Mouse (Mus musculus) lung, embryonic 14.5 days (tissue): Measurements from ENCODE around the gene 2810004N23Rik. TPM values are rescaled to one million over a fixed set of nuclear protein-coding genes. Genes with fewer than 3 reads are reported as not detected.

Experiments
- ATAC-seq: fragments of 200-750 bp; cut with Nextera tagmentation; 2 replicates; pipeline ENCODE4 v1.8.0; 2017; ENCODE audit warnings: mild to moderate bottlenecking, moderate TSS enrichment, moderate library complexity; ENCODE audit not compliant: insufficient read depth
- DNase-seq: peaks from one replicate; pipeline ENCODE4 v3.0.0-alpha.2; 2015
- H3K27ac ChIP-seq: fragments of 300-500 bp; sonication (generic); 2 replicates; pipeline ENCODE4 v1.5.1; 2014; ENCODE audit warnings: low read depth, mild to moderate bottlenecking, moderate library complexity
- H3K27me3 ChIP-seq: fragments of 300-500 bp; sonication (generic); 2 replicates; pipeline ENCODE4 v1.6.1; 2014; ENCODE audit warnings: low read length, control low read depth; ENCODE audit not compliant: insufficient read depth
- H3K36me3 ChIP-seq: fragments of 300-500 bp; sonication (generic); 2 replicates; pipeline ENCODE4 v1.6.1; 2014; ENCODE audit warnings: control low read depth; ENCODE audit not compliant: insufficient read depth
- H3K4me1 ChIP-seq: fragments of 300-500 bp; sonication (generic); 2 replicates; pipeline ENCODE4 v1.6.1; 2014; ENCODE audit warnings: antibody characterized with exemption, control low read depth; ENCODE audit not compliant: insufficient read depth
- H3K4me2 ChIP-seq: fragments of 300-500 bp; sonication (generic); 2 replicates; pipeline ENCODE4 v1.6.1; 2014; ENCODE audit warnings: mild to moderate bottlenecking
- H3K4me3 ChIP-seq: fragments of 300-500 bp; sonication (generic); 2 replicates; pipeline ENCODE4 v1.5.1; 2014; ENCODE audit warnings: low read depth, low read length
- H3K9ac ChIP-seq: fragments of 300-500 bp; sonication (generic); 2 replicates; pipeline ENCODE4 v1.6.1; 2014
- H3K9me3 ChIP-seq: fragments of 300-500 bp; sonication (generic); 2 replicates; pipeline ENCODE4 v1.6.1; 2016; ENCODE audit warnings: low read depth, low read length, control low read depth
- CTCF ChIP-seq: IDR thresholded peaks from 2 replicates; pipeline ENCODE4 v1.5.1; 2016; ENCODE audit warnings: antibody characterized with exemption, low read depth
- WGBS: fragments of 180-500 bp; shearing (Covaris S2); extraction: QIAGEN DNeasy Blood & Tissue Kit; methylation state at CpG from one replicate; pipeline ENCODE4 v1.1.7; 2014; 5-methylcytosine and 5-hydroxymethylcytosine counted together
- polyA plus RNA-seq: library from polyadenylated mRNA; unstranded; fragments of >200 nt; fragmentation: Nextera tagmentation; extraction: Ambion mirVana; gene quantifications from 2 replicates; pipeline ENCODE4 v1.2.1, GENCODE M21; 2014

The 2810004N23Rik gene
- polyA plus RNA-seq, 1 experiment from 2014 or later, result 44.5 TPM

DNA sequence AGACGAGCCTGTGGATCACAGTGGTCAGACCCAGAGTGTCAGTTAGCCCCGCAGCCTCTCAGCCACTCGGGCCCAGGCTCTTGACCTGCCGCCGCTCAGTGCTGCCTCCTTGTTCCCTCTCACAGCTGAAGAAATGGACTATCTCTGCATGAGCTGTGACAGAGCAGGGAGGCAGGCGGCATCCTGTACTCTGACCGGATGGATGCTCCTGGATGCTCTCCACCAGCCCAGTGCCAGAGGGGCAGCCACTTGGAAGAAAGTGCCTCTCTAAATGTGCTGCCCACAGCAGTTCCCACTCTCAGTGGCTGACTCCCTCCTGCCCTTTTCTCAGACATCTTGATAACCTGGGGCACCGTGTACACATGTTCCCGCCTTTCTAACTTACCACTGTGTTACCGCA is 21.1 kb downstream of the 2810004N23Rik start:
- no peak overlapping the region for H3K4me3 ChIP-seq
- TF ChIP-seq CTCF, result no peak
- no peak overlapping the region for H3K27ac ChIP-seq
- ATAC-seq (no peak), DNase-seq (no peak)
- H3K9me3 ChIP-seq, result no peaks in the 10 kb centered on the region
- no peaks in the 10 kb centered on the region for H3K27me3 ChIP-seq
- WGBS, result 89% methylated on average over 10 of the region's 10 CpGs
- H3K36me3 ChIP-seq, result peaks cover 57% of the 10 kb centered on the region
- no peaks in the 10 kb centered on the region for H3K4me1 ChIP-seq
- no peak overlapping the region for H3K9ac ChIP-seq
- H3K4me2 ChIP-seq, result no peak overlapping the region

DNA sequence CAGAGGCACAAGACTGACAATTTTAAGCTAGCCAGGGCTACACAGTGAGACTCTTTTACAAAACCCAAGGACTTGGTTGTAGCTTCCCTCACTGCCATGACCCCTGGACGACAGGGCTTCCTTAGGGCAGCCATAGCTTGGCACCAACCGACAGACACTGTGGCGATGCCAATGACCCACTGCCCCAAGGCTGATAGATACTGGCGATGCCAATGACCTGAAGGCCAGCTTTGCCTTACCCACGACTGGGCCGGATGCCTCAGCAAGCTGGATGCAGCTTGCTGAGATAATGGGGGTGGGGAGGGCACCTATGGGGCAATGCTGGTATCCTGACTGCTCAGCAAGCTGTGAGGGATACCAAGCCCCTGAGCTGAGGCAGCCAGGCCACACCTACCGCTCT is 22.0 kb downstream of the 2810004N23Rik start:
- Histone ChIP-seq H3K4me2 (no peak overlapping the region), H3K9ac (no peak overlapping the region), H3K27me3 (no peaks in the 10 kb centered on the region), H3K27ac (no peak overlapping the region), H3K4me3 (no peak overlapping the region), H3K9me3 (no peaks in the 10 kb centered on the region), H3K36me3 (peaks cover 57% of the 10 kb centered on the region), H3K4me1 (no peaks in the 10 kb centered on the region)
- no peak for ATAC-seq
- DNase-seq, result no peak
- 92% methylated on average over 7 of the region's 7 CpGs for WGBS
- no peak for TF ChIP-seq CTCF

DNA sequence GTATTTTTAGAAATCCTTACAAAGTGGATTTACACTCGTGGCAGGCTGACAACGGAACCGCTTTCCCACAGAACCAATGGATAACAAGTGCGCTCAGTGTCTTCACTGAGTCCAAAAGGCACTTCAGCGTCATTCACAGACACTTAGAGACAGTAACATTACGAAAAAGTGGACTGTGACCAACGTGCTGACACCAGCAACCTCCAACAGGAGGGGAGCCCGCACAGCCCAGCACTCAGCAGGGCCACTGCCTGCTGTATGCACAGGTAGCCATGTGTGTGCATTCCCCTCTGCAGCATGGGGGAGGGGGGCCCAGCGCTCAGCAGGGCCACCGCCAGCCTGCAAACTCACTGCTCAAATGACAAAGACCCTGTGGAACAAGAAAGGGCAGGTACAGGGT is 23.5 kb downstream of the 2810004N23Rik start:
- DNase-seq, result no peak
- Histone ChIP-seq H3K27me3 (no peaks in the 10 kb centered on the region), H3K27ac (no peak overlapping the region), H3K9ac (no peak overlapping the region), H3K36me3 (peaks cover 50% of the 10 kb centered on the region), H3K4me1 (no peaks in the 10 kb centered on the region), H3K4me3 (no peak overlapping the region), H3K4me2 (no peak overlapping the region), H3K9me3 (no peaks in the 10 kb centered on the region)
- 91% methylated on average over 10 of the region's 10 CpGs for WGBS
- TF ChIP-seq CTCF, result no peak
- ATAC-seq, result no peak

DNA sequence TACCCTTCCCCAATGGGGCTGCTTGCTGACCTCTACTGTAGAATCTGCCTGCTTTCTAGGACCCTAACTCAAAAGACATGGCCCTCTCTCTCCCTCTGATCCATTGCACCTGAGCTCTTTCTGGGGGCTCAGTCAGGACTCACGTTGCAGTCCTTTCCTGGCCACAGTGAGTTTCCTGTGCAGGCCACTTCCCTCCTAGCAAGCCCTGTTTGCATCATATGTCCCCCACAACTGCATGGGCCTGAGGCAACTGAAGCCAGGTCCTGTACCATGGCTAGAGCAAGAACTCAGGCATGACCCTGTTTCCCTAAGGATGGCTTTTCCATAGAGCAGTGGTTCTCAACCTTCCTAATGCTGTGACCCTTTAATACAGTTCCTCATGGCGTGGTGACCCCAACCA is 25.0 kb downstream of the 2810004N23Rik start:
- 76% methylated on average over 2 of the region's 2 CpGs for WGBS
- Histone ChIP-seq H3K4me1 (no peaks in the 10 kb centered on the region), H3K4me2 (no peak overlapping the region), H3K4me3 (no peak overlapping the region), H3K9me3 (no peaks in the 10 kb centered on the region), H3K27ac (no peak overlapping the region), H3K27me3 (no peaks in the 10 kb centered on the region), H3K9ac (no peak overlapping the region), H3K36me3 (peaks cover 48% of the 10 kb centered on the region)
- no peak for DNase-seq
- TF ChIP-seq CTCF, result no peak
- ATAC-seq, result no peak

DNA sequence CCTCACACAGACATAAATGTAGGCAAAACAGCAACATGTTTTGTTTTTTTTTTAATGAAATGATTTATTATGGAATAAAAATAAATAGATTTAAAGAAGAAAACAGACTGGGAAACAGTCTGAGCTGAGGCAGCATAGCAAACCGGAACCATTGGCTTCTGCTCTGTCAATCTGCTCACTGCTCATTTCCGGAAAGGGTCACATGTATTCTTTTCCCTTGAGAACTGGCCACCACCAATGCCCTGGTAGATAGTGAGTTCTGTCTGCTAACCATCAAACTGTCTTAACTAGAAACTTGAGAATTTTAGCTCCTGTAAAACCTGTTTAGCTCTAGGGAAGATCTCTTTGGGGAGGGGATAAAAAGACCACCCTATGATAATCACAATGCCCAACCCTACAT is 26.0 kb downstream of the 2810004N23Rik start:
- H3K9ac ChIP-seq, result no peak overlapping the region
- H3K4me3 ChIP-seq, result no peak overlapping the region
- H3K27me3 ChIP-seq, result no peaks in the 10 kb centered on the region
- H3K27ac ChIP-seq, result no peak overlapping the region
- ATAC-seq (no peak), DNase-seq (no peak)
- peaks cover 45% of the 10 kb centered on the region for H3K36me3 ChIP-seq
- 84% methylated on average over 2 of the region's 2 CpGs for WGBS
- TF ChIP-seq CTCF, result no peak
- H3K4me2 ChIP-seq, result no peak overlapping the region
- H3K4me1 ChIP-seq, result no peaks in the 10 kb centered on the region
- H3K9me3 ChIP-seq, result no peaks in the 10 kb centered on the region

DNA sequence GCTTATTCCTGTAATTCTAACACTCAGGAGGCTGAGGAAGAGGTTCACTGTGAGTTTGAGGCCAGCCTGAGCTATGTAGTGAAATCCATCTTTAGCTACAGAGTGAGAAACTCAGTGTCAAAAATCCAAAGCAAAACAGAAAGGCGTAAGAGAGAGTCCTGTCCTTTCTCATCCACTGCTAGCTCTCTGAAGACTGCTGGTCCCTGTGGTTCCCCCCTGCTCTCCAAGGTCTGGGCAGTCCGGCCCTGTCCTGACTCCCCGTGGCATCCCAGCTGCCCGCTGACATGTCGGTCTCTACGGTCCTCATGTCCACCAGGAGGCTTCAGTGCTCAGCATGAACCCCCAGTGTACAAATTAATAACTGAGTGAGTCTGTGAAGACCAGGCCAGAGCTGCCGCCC is 26.6 kb downstream of the 2810004N23Rik start:
- H3K27me3 ChIP-seq, result no peaks in the 10 kb centered on the region
- no peak overlapping the region for H3K27ac ChIP-seq
- ATAC-seq (no peak), DNase-seq (no peak)
- TF ChIP-seq CTCF, result no peak
- no peaks in the 10 kb centered on the region for H3K4me1 ChIP-seq
- H3K36me3 ChIP-seq, result peaks cover 39% of the 10 kb centered on the region
- WGBS, result 83% methylated on average over 7 of the region's 7 CpGs
- H3K9ac ChIP-seq, result no peak overlapping the region
- H3K9me3 ChIP-seq, result no peaks in the 10 kb centered on the region
- no peak overlapping the region for H3K4me3 ChIP-seq
- no peak overlapping the region for H3K4me2 ChIP-seq

DNA sequence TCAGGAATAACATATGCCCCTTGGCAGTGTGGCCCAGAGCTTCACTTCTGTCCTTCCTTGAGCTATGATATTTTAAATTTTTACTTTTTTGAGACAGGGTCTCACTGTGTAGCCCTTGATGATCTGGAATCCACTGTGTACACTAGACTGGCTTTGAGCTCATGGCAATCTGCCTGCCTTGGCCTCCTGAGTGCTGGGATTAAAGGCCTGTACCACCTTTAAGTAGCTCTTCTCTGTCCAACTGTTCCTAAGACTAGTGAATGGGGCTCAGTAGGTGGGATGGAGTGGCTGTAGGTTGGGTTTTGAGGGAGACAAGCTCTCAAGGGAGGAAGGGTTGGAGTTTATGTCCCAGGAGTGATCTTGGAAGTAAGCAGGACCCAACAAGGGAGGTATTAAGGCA is 27.1 kb downstream of the 2810004N23Rik start:
- no peak overlapping the region for H3K27ac ChIP-seq
- no peak overlapping the region for H3K4me3 ChIP-seq
- no peak for DNase-seq
- no peak for TF ChIP-seq CTCF
- ATAC-seq, result no peak
- H3K4me2 ChIP-seq, result no peak overlapping the region
- H3K4me1 ChIP-seq, result no peaks in the 10 kb centered on the region
- H3K9ac ChIP-seq, result no peak overlapping the region
- peaks cover 35% of the 10 kb centered on the region for H3K36me3 ChIP-seq
- H3K9me3 ChIP-seq, result no peaks in the 10 kb centered on the region
- no peaks in the 10 kb centered on the region for H3K27me3 ChIP-seq
